Mouse (Mus musculus) B cell, adult 62 days (primary cell): ENCODE data around the gene Ccdc96. TPM values are rescaled to one million over a fixed set of nuclear protein-coding genes. Genes with fewer than 3 reads are reported as not detected.

Source experiments
- total RNA-seq: library from RNA; stranded (reverse); gene quantifications from 4 replicates; pipeline ENCODE4 v1.2.4, GENCODE M21; 2023

Ccdc96 gene
- total RNA-seq: 0.27 to 0.88 TPM (median 0.52 TPM) in 4 replicates

DNA sequence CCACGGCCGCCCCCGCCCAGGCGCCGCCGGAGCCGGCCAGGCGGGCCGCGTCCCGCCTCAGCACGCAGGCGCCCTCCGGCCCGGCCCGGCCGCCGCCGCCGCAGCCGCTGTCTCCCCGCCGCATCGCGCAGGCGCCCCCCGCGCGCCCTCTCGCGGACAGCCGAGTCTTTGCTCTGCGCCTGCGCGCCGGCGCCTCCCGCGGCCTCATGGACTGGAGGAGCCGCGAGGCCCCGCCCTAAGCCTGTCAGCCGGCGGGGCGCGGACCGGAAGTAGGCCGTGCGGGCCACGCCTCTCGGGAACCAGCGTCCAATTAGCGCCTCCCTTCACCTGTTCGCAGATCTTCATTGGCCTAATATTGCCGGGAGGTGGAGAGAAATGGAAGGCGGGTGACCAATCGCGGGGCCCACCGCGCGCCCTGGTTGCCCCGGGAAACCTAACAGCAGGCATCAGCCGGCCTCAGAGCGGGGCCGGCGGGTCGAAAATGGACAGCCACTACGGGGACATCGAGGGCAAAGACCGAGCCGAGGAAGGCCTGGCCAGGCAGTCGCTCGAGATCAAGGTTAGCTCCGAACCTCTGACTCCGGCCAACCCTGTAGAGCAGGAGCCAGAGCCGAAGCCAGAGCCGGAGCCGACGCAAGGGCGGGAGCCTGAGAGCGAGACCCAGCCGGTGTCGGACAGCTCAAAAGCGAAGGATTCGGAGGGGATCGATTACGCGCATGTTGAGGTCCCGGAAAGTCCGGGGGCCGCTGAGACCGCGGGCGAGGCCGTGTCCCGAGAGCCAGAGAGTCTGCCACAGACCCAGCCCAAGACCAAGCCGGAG, at the start of gene Ccdc96, which contains the start of gene Tada2b:
Gene Ccdc96, plus strand, starts transcription at position 418 of the 820 bp plus-strand sequence.
Gene Tada2b, minus strand, starts transcription at position 115 of the 820 bp plus-strand sequence.

DNA sequence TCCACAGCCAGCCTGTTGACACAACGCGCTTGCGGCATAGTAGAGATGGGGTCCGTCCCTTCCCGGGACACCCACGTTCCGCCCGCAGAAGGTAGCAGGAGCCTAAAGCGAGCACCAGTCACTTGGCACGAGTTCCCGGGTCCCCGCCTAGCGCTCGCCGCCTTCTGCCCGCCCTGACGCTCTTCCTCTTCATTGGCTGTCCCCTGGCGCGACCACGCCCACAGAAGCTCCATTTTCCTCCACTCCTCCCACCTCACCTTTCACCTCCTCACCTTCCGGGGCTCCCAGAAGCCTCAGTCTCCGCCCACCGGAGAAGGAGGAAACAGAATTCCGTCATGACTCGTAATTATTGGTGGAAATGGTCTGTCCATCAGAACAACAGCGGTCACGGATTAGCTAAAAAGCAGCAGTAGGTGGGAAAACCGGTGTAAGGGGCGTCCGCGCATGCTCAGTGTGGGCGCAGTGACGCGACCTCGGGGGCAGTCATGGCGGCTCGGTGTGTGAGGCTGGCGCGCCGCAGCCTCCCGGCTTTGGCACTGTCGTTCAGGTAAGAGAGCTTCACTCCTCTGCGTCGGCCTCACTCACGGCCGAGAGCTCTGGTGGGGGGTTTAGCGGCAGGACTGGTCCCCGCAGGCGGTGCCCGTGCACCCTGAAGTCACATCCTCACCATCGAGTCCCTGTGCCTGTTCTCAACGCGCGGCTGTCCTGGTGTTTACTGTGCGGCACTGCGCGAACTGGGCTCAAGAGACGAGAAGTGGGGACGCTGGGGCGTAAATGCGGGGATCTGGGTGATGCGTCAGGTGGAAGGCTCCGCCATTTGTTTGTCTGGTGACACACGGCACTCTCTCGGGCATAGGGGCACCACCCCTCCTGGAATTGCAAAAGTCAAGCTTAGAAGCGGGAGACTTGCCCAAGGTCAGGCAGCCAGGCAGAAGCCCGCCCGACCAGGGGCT, 19.4 kb upstream of the Ccdc96 start, which contains the start of gene Grpel1:
Gene Grpel1, plus strand, starts transcription at position 290 of the 953 bp plus-strand sequence.

Other genes starting within 250 kb of the Ccdc96 start
- 2.9 to 5.2 TPM (median 3.0 TPM) in 4 replicates for gene Sorcs2, start 86.4 kb upstream of the Ccdc96 start, total RNA-seq
- gene Grpel1, start 19.6 kb upstream of the Ccdc96 start, total RNA-seq: 19.9 to 24.1 TPM (median 22.4 TPM) in 4 replicates
- gene Tada2b, start 303 bp upstream of the Ccdc96 start, total RNA-seq: 23.9 to 28.4 TPM (median 25.9 TPM) in 4 replicates
- gene Tbc1d14, start 108.7 kb downstream of the Ccdc96 start, total RNA-seq: 125 to 153 TPM (median 133 TPM) in 4 replicates
- gene D5Ertd579e, start 211.4 kb downstream of the Ccdc96 start, total RNA-seq: 30.5 to 39.2 TPM (median 32.9 TPM) in 4 replicates